Mouse (Mus musculus): ENCODE data around the gene Irf7.

DNA sequence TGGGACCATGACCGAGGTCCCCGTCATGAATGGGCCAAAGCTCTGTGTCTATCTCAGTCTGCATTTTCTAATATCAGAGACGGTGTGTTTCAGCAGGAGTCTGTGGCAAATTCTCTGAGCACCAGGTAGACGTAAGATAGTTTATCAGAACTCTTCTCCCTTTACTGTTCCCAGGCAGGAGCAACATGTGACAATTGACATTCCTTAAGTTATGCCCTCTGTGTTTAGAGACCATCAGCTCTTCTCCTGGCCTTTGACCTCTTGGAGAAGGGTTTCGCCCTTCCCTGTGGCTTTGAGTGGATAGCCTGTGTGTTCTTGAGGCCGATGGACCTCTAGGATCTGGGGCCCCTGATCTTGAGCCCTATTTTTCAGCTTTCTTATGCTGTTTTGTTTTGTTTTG lies 36.6 kb downstream of the Irf7 start:
- TF ChIP-seq POLR2A (IDR thresholded peaks at IDR 0.05; ENCODE audit: low read depth, low read length) (no peak), CTCF (IDR thresholded peaks at IDR 0.05; ENCODE audit: borderline replicate concordance, insufficient read depth, low read length) (no peak)
